Mouse (Mus musculus) testis, adult 10 weeks (tissue): Measurements from ENCODE around the gene 9430038I01Rik. TPM values are rescaled to one million over a fixed set of nuclear protein-coding genes. Genes with fewer than 3 reads are reported as not detected.

Source experiments
- polyA plus RNA-seq: library from polyadenylated mRNA; stranded (reverse); fragments of 350-450 nt; fragmentation: Illumina TruSeq; extraction: RNeasy Lipid Tissue Mini Kit (QIAGEN cat#74804); gene quantifications from one replicate; pipeline ENCODE4 v1.2.3, GENCODE M21; 2014; ENCODE audit warnings: low read depth, low replicate concordance

Gene 9430038I01Rik
- 1.5 TPM for polyA plus RNA-seq

GRCm38 (mm10) chr7:137410337-137411197 is at the start of gene 9430038I01Rik:
9430038I01Rik (minus strand) TSS chr7:137410762.

GRCm38 (mm10) chr7:137437440-137438178 is 27.0 kb upstream of the 9430038I01Rik start, which contains the start of gene Glrx3:
Glrx3 (plus strand) TSS chr7:137437614.

Other genes starting within 250 kb of the 9430038I01Rik start
- gene Ebf3, start 96.3 kb downstream of the 9430038I01Rik start, polyA plus RNA-seq = 1.7 TPM
- gene Glrx3, start 26.9 kb upstream of the 9430038I01Rik start, polyA plus RNA-seq = 772 TPM